Mouse (Mus musculus): Measurements from ENCODE around the gene Fam57b. TPM values are rescaled to one million over a fixed set of nuclear protein-coding genes. Genes with fewer than 3 reads are reported as not detected.
A peak's percentile ranks its signal among the peaks of the same experiment; 100 is the strongest.

Gene Fam57b
- polyA plus RNA-seq, 1 experiment from 2014 or later = not detected

DNA sequence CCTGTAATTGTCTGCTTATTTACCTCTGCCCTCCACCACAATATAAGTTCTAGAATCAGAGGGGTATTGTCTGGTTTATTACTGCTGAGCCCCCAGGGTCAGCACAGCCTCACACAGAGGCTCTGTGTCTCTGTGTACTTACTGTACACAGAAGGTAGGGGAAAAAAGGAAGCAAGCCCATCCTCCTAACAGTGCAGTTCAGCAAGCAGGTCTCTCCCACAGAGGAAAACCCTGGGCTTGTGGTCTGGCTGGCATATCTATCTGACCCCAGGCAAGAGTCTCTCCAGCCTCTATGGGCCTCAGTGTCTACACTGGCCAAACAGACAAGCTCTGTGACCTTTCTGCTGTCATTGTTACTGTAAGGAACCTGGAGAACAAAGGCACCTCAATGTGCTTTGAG, 6.3 kb downstream of the Fam57b start:
- no peak overlapping the region for H3K9ac ChIP-seq (ENCODE audit: low read length)
- H3K4me2 ChIP-seq (ENCODE audit: low read depth, severe bottlenecking) = no peak overlapping the region
- peaks cover 2% of the 10 kb centered on the region; the same call in 1 of the 2 replicates for H3K36me3 ChIP-seq (ENCODE audit: control insufficient read depth, insufficient read depth, low read length)
- H3K4me1 ChIP-seq (ENCODE audit: control insufficient read depth, insufficient read depth, low read length) = peaks cover 15% of the 10 kb centered on the region
- no peak overlapping the region for H3K4me3 ChIP-seq (ENCODE audit: low read depth, low read length)
- no peaks in the 10 kb centered on the region for H3K27me3 ChIP-seq (ENCODE audit: control insufficient read depth, insufficient read depth, low read length)
- ATAC-seq (ENCODE audit: insufficient number of reproducible peaks, low FRiP score, low TSS enrichment, low read depth) (no peak), DNase-seq (ENCODE audit: low spot score) (no peak)
- H3K27ac ChIP-seq (replicated peaks; ENCODE audit: low read depth, low read length) = no peak overlapping the region
- no peaks in the 10 kb centered on the region for H3K9me3 ChIP-seq (ENCODE audit: control insufficient read depth, low read length)

DNA sequence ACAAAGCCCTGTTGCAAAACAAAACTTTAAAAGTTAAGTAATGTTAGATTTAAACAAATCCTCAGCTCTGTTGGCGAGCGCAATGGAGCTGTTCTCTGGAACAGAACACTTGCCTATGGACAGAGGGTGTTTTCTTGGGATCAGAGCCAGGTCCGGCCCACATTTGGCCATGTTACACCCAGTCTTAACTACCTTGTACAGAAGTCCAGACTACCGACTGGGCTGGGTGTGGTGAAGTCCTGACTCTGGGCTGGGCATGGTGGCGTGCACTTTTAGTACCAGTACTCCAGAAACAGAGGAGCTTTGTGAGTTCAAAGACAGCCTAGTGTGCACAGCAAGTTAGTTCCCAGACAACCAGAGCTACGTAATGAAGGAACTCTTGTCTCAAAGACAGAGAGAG, 9.5 kb downstream of the Fam57b start:
- Histone ChIP-seq H3K36me3 (ENCODE audit: control insufficient read depth, insufficient read depth, low read length) (no peaks in the 10 kb centered on the region; the same call in 1 of the 2 replicates), H3K27ac (replicated peaks; ENCODE audit: low read depth, low read length) (no peak overlapping the region), H3K4me3 (ENCODE audit: low read depth, low read length) (no peak overlapping the region), H3K9me3 (ENCODE audit: control insufficient read depth, low read length) (no peaks in the 10 kb centered on the region), H3K27me3 (ENCODE audit: control insufficient read depth, insufficient read depth, low read length) (no peaks in the 10 kb centered on the region), H3K9ac (ENCODE audit: low read length) (no peak overlapping the region), H3K4me2 (ENCODE audit: low read depth, severe bottlenecking) (no peak overlapping the region), H3K4me1 (ENCODE audit: control insufficient read depth, insufficient read depth, low read length) (peaks cover 7% of the 10 kb centered on the region)
- no peak for DNase-seq (ENCODE audit: low spot score)
- 93% methylated on average over 6 of the region's 6 CpGs for WGBS
- ATAC-seq (ENCODE audit: insufficient number of reproducible peaks, low FRiP score, low TSS enrichment, low read depth) = no peak

DNA sequence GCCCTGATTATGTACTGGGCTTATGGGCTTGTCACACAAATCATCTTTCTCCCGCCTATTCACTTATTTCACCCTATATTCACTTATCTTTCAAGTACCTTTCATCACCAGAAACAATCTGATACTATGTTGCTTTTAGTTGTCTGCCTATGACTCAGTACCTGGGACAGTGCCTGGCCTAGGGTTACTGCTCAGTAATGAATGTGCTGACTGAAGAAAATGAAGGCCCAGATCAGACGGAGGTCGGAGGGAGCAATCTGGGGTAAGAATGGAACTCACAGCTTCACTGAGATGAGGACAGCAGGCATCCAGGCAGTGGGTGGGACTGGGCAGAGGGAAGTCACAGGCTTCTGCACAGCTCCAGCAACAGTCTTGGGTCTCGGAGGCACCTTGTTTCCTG, 9.9 kb downstream of the Fam57b start:
- no peak for DNase-seq (ENCODE audit: low spot score)
- Histone ChIP-seq H3K36me3 (ENCODE audit: control insufficient read depth, insufficient read depth, low read length) (no peaks in the 10 kb centered on the region; the same call in 1 of the 2 replicates), H3K27ac (replicated peaks; ENCODE audit: low read depth, low read length) (no peak overlapping the region), H3K4me1 (ENCODE audit: control insufficient read depth, insufficient read depth, low read length) (peaks cover 7% of the 10 kb centered on the region), H3K4me2 (ENCODE audit: low read depth, severe bottlenecking) (peak overlapping the region; percentile 87), H3K9ac (ENCODE audit: low read length) (peak overlapping the region; percentile 83; the same call in 1 of the 2 replicates), H3K27me3 (ENCODE audit: control insufficient read depth, insufficient read depth, low read length) (no peaks in the 10 kb centered on the region), H3K4me3 (ENCODE audit: low read depth, low read length) (no peak overlapping the region; the same call in 1 of the 2 replicates), H3K9me3 (ENCODE audit: control insufficient read depth, low read length) (no peaks in the 10 kb centered on the region)
- 76% methylated on average over 4 of the region's 4 CpGs for WGBS
- no peak for ATAC-seq (ENCODE audit: insufficient number of reproducible peaks, low FRiP score, low TSS enrichment, low read depth)

DNA sequence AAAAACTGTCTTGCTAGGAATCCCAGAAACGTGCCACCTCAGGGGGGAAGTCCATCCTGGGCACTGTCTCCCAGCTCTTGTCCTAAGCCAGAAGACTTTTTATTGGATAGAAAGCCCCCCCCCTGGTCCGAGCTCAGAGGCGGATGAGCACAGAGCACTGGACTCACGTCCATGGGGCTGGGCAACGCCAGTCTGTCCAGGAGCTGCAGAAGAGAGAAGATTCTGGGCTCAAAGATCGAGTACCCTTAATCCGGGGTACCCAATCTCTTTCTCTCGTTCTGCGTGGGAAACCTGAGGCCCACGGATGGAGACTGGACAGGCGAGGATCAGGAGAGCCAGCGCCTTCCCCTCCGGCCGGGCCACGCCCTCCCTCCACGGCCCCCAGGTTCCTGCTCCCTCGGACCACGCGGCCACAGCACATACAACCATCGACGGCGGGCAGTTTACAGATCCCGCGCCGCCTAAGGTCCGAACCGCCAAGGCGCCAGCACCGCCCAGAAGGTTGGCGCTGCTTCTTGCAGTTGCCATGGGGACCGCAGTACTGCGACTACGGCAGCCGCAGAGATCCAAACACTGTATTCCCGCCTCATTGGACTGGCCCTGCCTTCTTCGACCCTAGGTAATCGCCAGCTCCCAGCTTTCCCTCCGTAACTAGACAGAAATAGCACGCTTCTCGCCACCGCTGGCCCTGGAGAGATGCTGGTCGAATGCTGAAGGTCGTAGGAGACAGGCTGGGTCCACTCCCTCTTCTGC, 11.4 kb downstream of the Fam57b start:
- H3K9ac ChIP-seq (ENCODE audit: low read length) = peak overlapping the region; percentile 83
- ATAC-seq (ENCODE audit: insufficient number of reproducible peaks, low FRiP score, low TSS enrichment, low read depth) (peak; percentile 91), DNase-seq (ENCODE audit: low spot score) (peak; percentile 90)
- H3K27me3 ChIP-seq (ENCODE audit: control insufficient read depth, insufficient read depth, low read length) = no peaks in the 10 kb centered on the region
- peak overlapping the region; percentile 59; the same call in 1 of the 2 replicates for H3K27ac ChIP-seq (replicated peaks; ENCODE audit: low read depth, low read length)
- peaks cover 7% of the 10 kb centered on the region for H3K4me1 ChIP-seq (ENCODE audit: control insufficient read depth, insufficient read depth, low read length)
- H3K9me3 ChIP-seq (ENCODE audit: control insufficient read depth, low read length) = no peaks in the 10 kb centered on the region
- no peaks in the 10 kb centered on the region for H3K36me3 ChIP-seq (ENCODE audit: control insufficient read depth, insufficient read depth, low read length)
- peak overlapping the region; percentile 87 for H3K4me2 ChIP-seq (ENCODE audit: low read depth, severe bottlenecking)
- peak overlapping the region; percentile 72 for H3K4me3 ChIP-seq (ENCODE audit: low read depth, low read length)
- under 1% methylated on average over 43 of the region's 43 CpGs for WGBS

DNA sequence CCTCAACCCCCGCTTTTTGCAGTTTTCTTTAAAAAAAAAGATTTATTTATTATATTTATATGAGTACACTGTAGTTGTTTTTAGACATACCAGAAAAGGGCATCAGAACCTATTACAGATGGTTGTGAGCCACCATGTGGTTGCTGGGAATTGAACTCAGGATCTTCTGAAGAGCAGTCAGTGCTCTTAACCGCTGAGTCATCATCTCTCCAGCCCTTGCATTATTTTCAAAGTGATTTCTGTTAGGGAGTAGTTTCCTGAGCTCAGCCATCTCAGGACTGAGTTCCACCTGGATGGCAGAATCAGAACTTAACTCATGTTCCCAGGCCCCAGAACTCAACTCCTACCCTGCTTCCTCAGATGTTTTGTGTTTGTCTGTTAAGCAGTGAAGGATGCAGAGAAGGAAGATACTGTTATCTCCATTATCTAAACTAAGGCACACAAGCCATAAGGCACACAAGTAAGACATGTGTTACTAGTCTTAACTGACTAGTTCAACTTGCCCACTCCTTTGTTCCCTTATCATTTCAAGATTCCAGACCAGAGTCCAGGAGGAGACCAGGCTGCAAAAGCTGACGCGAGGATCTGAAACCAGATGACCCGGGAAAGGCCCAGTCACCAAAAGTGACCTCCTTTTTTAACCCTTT, 12.4 kb downstream of the Fam57b start:
- Histone ChIP-seq H3K27me3 (ENCODE audit: control insufficient read depth, insufficient read depth, low read length) (no peaks in the 10 kb centered on the region), H3K4me1 (ENCODE audit: control insufficient read depth, insufficient read depth, low read length) (peaks cover 7% of the 10 kb centered on the region), H3K4me3 (ENCODE audit: low read depth, low read length) (no peak overlapping the region; the same call in 1 of the 2 replicates), H3K27ac (replicated peaks; ENCODE audit: low read depth, low read length) (no peak overlapping the region), H3K9me3 (ENCODE audit: control insufficient read depth, low read length) (no peaks in the 10 kb centered on the region), H3K4me2 (ENCODE audit: low read depth, severe bottlenecking) (peak overlapping the region; percentile 87; the same call in 1 of the 2 replicates), H3K9ac (ENCODE audit: low read length) (no peak overlapping the region), H3K36me3 (ENCODE audit: control insufficient read depth, insufficient read depth, low read length) (no peaks in the 10 kb centered on the region)
- 51% methylated on average over 5 of the region's 5 CpGs for WGBS
- DNase-seq (ENCODE audit: low spot score) (no peak), ATAC-seq (ENCODE audit: insufficient number of reproducible peaks, low FRiP score, low TSS enrichment, low read depth) (no peak)

DNA sequence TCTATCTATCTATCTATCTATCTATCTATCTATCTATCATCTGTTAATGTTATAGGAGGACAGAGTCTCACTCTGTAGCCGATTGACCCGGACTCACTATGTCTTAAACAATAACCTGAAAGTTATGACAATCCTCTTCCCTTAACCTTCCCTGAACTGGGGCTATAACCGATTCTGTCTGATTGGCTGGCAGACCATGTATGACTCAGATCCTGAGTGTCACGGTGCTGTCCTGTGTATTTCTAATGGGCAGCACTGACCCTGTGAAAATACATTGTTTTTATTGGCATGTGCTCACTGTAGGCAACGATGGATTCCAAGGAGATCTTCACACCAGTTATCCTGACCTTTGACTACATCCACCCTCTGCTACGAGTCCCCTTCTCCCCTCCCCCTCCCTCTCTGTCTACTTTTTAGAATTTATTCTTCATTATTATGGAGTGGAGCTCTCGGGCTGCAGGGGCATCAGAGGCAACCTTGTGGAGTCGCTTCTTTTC, 18.3 kb downstream of the Fam57b start:
- Histone ChIP-seq H3K27ac (replicated peaks; ENCODE audit: low read depth, low read length) (no peak overlapping the region), H3K4me2 (ENCODE audit: low read depth, severe bottlenecking) (no peak overlapping the region), H3K9ac (ENCODE audit: low read length) (no peak overlapping the region), H3K4me1 (ENCODE audit: control insufficient read depth, insufficient read depth, low read length) (no peaks in the 10 kb centered on the region), H3K9me3 (ENCODE audit: control insufficient read depth, low read length) (no peaks in the 10 kb centered on the region), H3K36me3 (ENCODE audit: control insufficient read depth, insufficient read depth, low read length) (no peaks in the 10 kb centered on the region), H3K27me3 (ENCODE audit: control insufficient read depth, insufficient read depth, low read length) (no peaks in the 10 kb centered on the region), H3K4me3 (ENCODE audit: low read depth, low read length) (no peak overlapping the region)
- ATAC-seq (ENCODE audit: insufficient number of reproducible peaks, low FRiP score, low TSS enrichment, low read depth) (no peak), DNase-seq (ENCODE audit: low spot score) (no peak)
- 75% methylated on average over 8 of the region's 8 CpGs for WGBS

DNA sequence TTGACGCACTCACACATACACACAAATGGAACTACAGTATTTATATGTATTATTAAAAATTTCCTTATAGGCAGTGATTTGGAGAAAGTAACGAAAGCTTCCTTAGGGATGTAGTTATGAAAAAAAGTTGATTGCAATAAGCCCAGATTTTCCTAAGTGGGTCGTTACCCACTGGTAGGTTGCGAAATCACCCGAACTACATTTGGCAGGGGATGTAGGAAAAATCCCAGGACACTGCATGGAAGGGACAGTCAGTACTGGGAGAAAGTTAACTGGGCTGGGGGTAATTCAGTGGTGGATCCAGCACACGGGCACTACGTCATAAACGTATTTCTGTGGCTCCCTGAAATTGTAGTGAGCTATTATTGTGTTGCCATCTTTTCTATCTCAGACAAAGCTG, 19.0 kb downstream of the Fam57b start:
- Histone ChIP-seq H3K36me3 (ENCODE audit: control insufficient read depth, insufficient read depth, low read length) (no peaks in the 10 kb centered on the region), H3K27me3 (ENCODE audit: control insufficient read depth, insufficient read depth, low read length) (no peaks in the 10 kb centered on the region), H3K4me1 (ENCODE audit: control insufficient read depth, insufficient read depth, low read length) (no peaks in the 10 kb centered on the region), H3K27ac (replicated peaks; ENCODE audit: low read depth, low read length) (no peak overlapping the region), H3K9me3 (ENCODE audit: control insufficient read depth, low read length) (no peaks in the 10 kb centered on the region), H3K9ac (ENCODE audit: low read length) (no peak overlapping the region), H3K4me3 (ENCODE audit: low read depth, low read length) (no peak overlapping the region), H3K4me2 (ENCODE audit: low read depth, severe bottlenecking) (no peak overlapping the region)
- WGBS = 88% methylated on average over 8 of the region's 8 CpGs
- no peak for ATAC-seq (ENCODE audit: insufficient number of reproducible peaks, low FRiP score, low TSS enrichment, low read depth)
- DNase-seq (ENCODE audit: low spot score) = no peak

DNA sequence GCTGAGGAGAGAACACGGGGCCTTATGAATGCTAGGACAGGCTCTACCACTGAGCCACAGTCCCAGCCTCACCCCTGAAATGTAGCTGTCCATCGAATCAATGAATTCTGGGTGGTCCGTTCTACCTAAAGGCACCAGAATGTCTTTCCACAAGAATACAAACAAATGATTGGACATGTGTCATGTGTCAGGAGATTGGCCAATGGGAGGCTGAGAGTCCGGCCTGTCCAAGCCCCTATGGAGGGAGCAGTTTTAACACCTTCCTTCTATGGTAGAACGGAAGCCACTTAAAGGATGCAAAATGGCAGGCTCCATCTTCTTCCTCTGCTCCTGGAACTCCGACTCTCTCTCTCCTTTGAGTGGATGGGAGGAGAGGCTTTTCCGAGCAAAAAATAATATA, 20.1 kb downstream of the Fam57b start:
- H3K4me2 ChIP-seq (ENCODE audit: low read depth, severe bottlenecking) = no peak overlapping the region
- H3K4me1 ChIP-seq (ENCODE audit: control insufficient read depth, insufficient read depth, low read length) = no peaks in the 10 kb centered on the region
- H3K36me3 ChIP-seq (ENCODE audit: control insufficient read depth, insufficient read depth, low read length) = no peaks in the 10 kb centered on the region
- H3K9ac ChIP-seq (ENCODE audit: low read length) = no peak overlapping the region
- no peak overlapping the region for H3K4me3 ChIP-seq (ENCODE audit: low read depth, low read length)
- no peaks in the 10 kb centered on the region for H3K9me3 ChIP-seq (ENCODE audit: control insufficient read depth, low read length)
- ATAC-seq (ENCODE audit: insufficient number of reproducible peaks, low FRiP score, low TSS enrichment, low read depth) (no peak), DNase-seq (ENCODE audit: low spot score) (no peak)
- 91% methylated on average over 7 of the region's 7 CpGs for WGBS
- peaks cover 6% of the 10 kb centered on the region for H3K27me3 ChIP-seq (ENCODE audit: control insufficient read depth, insufficient read depth, low read length)
- H3K27ac ChIP-seq (replicated peaks; ENCODE audit: low read depth, low read length) = no peak overlapping the region

Measured in limb, embryonic 11.5 days (tissue).